Mouse (Mus musculus) liver, postnatal 0 days (tissue): ENCODE results near the gene Grm4.

Source experiments
- CTCF ChIP-seq: sonication (generic); IDR thresholded peaks from 2 replicates; pipeline ENCODE4 v1.5.1; 2016; ENCODE audit warnings: antibody characterized with exemption, low read depth
- EP300 ChIP-seq: IDR thresholded peaks from 2 replicates; pipeline ENCODE4 v1.6.1; 2016; ENCODE audit warnings: antibody characterized with exemption, low read depth, mild to moderate bottlenecking

- TF ChIP-seq CTCF, result no peak
- TF ChIP-seq EP300, result no peak
Measured at GRCm38 (mm10) chr17:27495008-27495540, 26.1 kb downstream of the Grm4 start.
